Mouse (Mus musculus): ENCODE measurements around the gene Upp2.

DNA sequence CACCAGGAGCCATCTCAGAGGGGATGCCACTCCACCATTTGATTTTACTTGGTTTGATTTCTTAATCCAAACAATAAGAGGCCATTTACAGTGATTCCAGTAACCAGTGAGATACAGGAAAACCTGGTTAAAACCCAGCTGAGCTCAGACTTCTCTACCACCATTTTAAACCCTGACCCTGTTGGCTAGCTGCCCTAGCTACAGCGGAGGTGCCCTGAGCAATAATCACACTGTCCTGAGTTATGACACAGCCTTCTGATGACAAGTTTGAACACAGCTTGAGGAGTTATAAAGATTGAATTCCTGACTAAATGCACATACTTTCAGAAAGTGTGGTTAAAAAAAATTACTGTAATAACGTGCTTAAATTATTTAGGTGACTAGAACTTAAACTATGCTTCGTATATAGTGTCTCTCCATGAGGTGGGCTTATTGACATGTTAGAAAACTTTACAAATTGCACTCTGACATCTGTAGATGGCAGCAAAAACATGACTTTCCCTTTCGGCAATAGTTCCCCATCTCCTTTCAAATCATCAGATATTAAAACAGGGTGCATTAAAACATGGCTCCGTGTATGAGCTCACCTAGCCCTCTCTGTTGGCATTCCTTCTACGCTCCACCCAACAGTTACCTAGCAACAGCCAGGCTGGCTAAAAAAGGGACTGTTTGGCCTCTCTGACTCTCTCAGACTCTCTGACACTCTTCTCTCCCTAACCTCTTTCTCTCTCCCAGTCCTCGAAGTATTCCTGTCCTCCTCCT lies 263.1 kb downstream of the Upp2 start:
- TF ChIP-seq CTCF (IDR thresholded peaks at IDR 0.05; ENCODE audit: extremely low read depth, insufficient read length, insufficient replicate concordance, low read depth, low read length) (no peak), POLR2A (IDR thresholded peaks at IDR 0.05; ENCODE audit: low read depth, low read length) (no peak)

All from small intestine, adult 2 months (tissue).